Mouse (Mus musculus) liver, embryonic 14.5 days (tissue): ENCODE data around the gene Ankdd1b. TPM values are rescaled to one million over a fixed set of nuclear protein-coding genes. Genes with fewer than 3 reads are reported as not detected.
A peak's percentile ranks its signal among the peaks of the same experiment; 100 is the strongest.

Experiments used
- ATAC-seq: fragments of 200-750 bp; cut with Nextera tagmentation; 2 replicates; pipeline ENCODE4 v1.8.0; 2017; ENCODE audit warnings: moderate number of reproducible peaks, mild to moderate bottlenecking, moderate library complexity; ENCODE audit not compliant: insufficient read depth
- DNase-seq, 3 experiments: peaks; one replicate each; pipeline ENCODE4 v3.0.0-alpha.2; 2012 to 2013; ENCODE audit warnings: low read depth in 3 of 3, low spot score in 3 of 3
- H3K27ac ChIP-seq: fragments of 300-500 bp; sonication (generic); 2 replicates; pipeline ENCODE4 v1.5.1; 2014; ENCODE audit warnings: moderate library complexity, mild to moderate bottlenecking, control low read depth, inconsistent platforms
- H3K27me3 ChIP-seq: fragments of 300-500 bp; sonication (generic); 2 replicates; pipeline ENCODE4 v1.6.1; 2014; ENCODE audit warnings: mild to moderate bottlenecking, low read length, moderate library complexity; ENCODE audit not compliant: control insufficient read depth, insufficient read depth
- H3K36me3 ChIP-seq: fragments of 300-500 bp; sonication (generic); replicated peaks from 2 replicates; pipeline ENCODE4 v1.6.1; 2014; ENCODE audit warnings: low read depth; ENCODE audit not compliant: control insufficient read depth, insufficient read depth
- H3K4me1 ChIP-seq, 2 experiments: fragments of 200-500 bp in 1 of 2; fragments of 300-500 bp in 1 of 2; sonication (generic) in 1 of 2; replicated peaks; 2 replicates each; pipeline ENCODE4 v1.6.1; 2012 to 2014; ENCODE audit warnings: antibody characterized with exemption in 1 of 2, inconsistent platforms in 1 of 2, low read length in 1 of 2; ENCODE audit not compliant: control insufficient read depth in 2 of 2, insufficient read depth in 2 of 2
- H3K4me2 ChIP-seq: fragments of 300-500 bp; sonication (generic); 2 replicates; pipeline ENCODE4 v1.6.1; 2014; ENCODE audit warnings: low read depth, mild to moderate bottlenecking, control low read depth, moderate library complexity
- H3K4me3 ChIP-seq, 2 experiments: fragments of 200-500 bp in 1 of 2; fragments of 300-500 bp in 1 of 2; sonication (generic) in 1 of 2; 2 replicates each; pipeline ENCODE4 v1.5.1; 2012 to 2014; ENCODE audit warnings: low read depth in 2 of 2, low read length in 2 of 2, mild to moderate bottlenecking in 2 of 2, control low read depth in 1 of 2, inconsistent platforms in 1 of 2, moderate library complexity in 1 of 2; ENCODE audit not compliant: insufficient read depth in 1 of 2
- H3K9ac ChIP-seq: fragments of 300-500 bp; sonication (generic); replicated peaks from 2 replicates; pipeline ENCODE4 v1.6.1; 2014; ENCODE audit warnings: mild to moderate bottlenecking, control low read depth, moderate library complexity
- H3K9me3 ChIP-seq: fragments of 300-500 bp; sonication (generic); 2 replicates; pipeline ENCODE4 v1.6.1; 2016; ENCODE audit warnings: low read length, mixed read lengths; ENCODE audit not compliant: control insufficient read depth
- CTCF ChIP-seq: IDR thresholded peaks from 2 replicates; pipeline ENCODE4 v1.5.1; 2016; ENCODE audit warnings: antibody characterized with exemption, low read depth, control low read depth
- EP300 ChIP-seq: IDR thresholded peaks from 2 replicates; pipeline ENCODE4 v1.6.1; 2016; ENCODE audit warnings: antibody characterized with exemption, low read depth
- WGBS: fragments of 180-500 bp; shearing (Covaris S2); extraction: QIAGEN DNeasy Blood & Tissue Kit; methylation state at CpG from one replicate; pipeline ENCODE4 v1.1.7; 2014; ENCODE audit not compliant: insufficient replicate concordance; 5-methylcytosine and 5-hydroxymethylcytosine counted together
- polyA plus RNA-seq, 2 experiments: library from polyadenylated mRNA; depleted of rRNA in 1 of 2; stranded (reverse) in 1 of 2; unstranded in 1 of 2; fragments of >200 nt; fragmentation: Nextera tagmentation in 1 of 2; extraction: Ambion mirVana in 1 of 2; gene quantifications; 2 replicates each; pipeline versions ENCODE4 v1.2.1 to v1.2.3; 2012 to 2014

The Ankdd1b gene
- polyA plus RNA-seq, 2 experiments: 0.02 to 0.13 TPM

- Histone ChIP-seq H3K9ac (no peak overlapping the region), H3K36me3 (no peaks in the 10 kb centered on the region), H3K4me3 (no peak overlapping the region), H3K4me1 (peaks cover 0 to 28% of the 10 kb centered on the region in 2 experiments; a peak in 2 of 4 replicates), H3K4me2 (peak overlapping the region; percentile 19; the same call in 1 of the 2 replicates), H3K27me3 (no peaks in the 10 kb centered on the region), H3K27ac (no peak overlapping the region), H3K9me3 (no peaks in the 10 kb centered on the region)
- WGBS: 16% methylated on average over 11 of the region's 13 CpGs
- no peak for ATAC-seq
- TF ChIP-seq EP300: no peak
- peak; percentile 21; the same call in 1 of the 2 replicates for TF ChIP-seq CTCF
- DNase-seq: no peak
These were observed 35.2 kb downstream of the Ankdd1b start for GRCm38 (mm10) chr13:96435793-96436192.

- Histone ChIP-seq H3K9ac (no peak overlapping the region), H3K4me2 (no peak overlapping the region), H3K9me3 (no peaks in the 10 kb centered on the region), H3K4me3 (no peak overlapping the region), H3K36me3 (no peaks in the 10 kb centered on the region), H3K4me1 (peaks cover 0 to 28% of the 10 kb centered on the region in 2 experiments; a peak in 2 of 4 replicates), H3K27me3 (no peaks in the 10 kb centered on the region), H3K27ac (no peak overlapping the region)
- no peak for TF ChIP-seq CTCF
- TF ChIP-seq EP300: no peak
- 44% methylated on average over 5 of the region's 5 CpGs for WGBS
- ATAC-seq (no peak), DNase-seq (no peak)
These were observed 36.1 kb downstream of the Ankdd1b start for GRCm38 (mm10) chr13:96434899-96435331.

GRCm38 (mm10) chr13:96433648-96434190, 37.3 kb downstream of the Ankdd1b start:
- no peak overlapping the region for H3K4me3 ChIP-seq
- H3K27ac ChIP-seq: no peak overlapping the region
- 11% methylated on average over 11 of the region's 11 CpGs for WGBS
- no peak overlapping the region for H3K4me2 ChIP-seq
- peaks cover 0 to 28% of the 10 kb centered on the region in 2 experiments; a peak in 2 of 4 replicates for H3K4me1 ChIP-seq
- DNase-seq (no peak), ATAC-seq (peak; percentile 31; the same call in 1 of the 2 replicates)
- no peaks in the 10 kb centered on the region for H3K36me3 ChIP-seq
- H3K9me3 ChIP-seq: no peaks in the 10 kb centered on the region
- H3K27me3 ChIP-seq: no peaks in the 10 kb centered on the region
- no peak for TF ChIP-seq EP300
- TF ChIP-seq CTCF: no peak
- no peak overlapping the region for H3K9ac ChIP-seq

GRCm38 (mm10) chr13:96433041-96433440, 38.0 kb downstream of the Ankdd1b start:
- Histone ChIP-seq H3K4me1 (peaks cover 0 to 28% of the 10 kb centered on the region in 2 experiments; a peak in 2 of 4 replicates), H3K4me2 (no peak overlapping the region), H3K36me3 (no peaks in the 10 kb centered on the region), H3K4me3 (no peak overlapping the region), H3K9ac (no peak overlapping the region), H3K27me3 (no peaks in the 10 kb centered on the region), H3K9me3 (no peaks in the 10 kb centered on the region), H3K27ac (no peak overlapping the region)
- ATAC-seq (no peak), DNase-seq (no peak)
- no peak for TF ChIP-seq EP300
- no peak for TF ChIP-seq CTCF
- WGBS: 57% methylated on average over 6 of the region's 6 CpGs

GRCm38 (mm10) chr13:96432376-96432811, 38.6 kb downstream of the Ankdd1b start:
- DNase-seq (peak in 1 of 3 experiments; percentile 12), ATAC-seq (peak; percentile 34; the same call in 1 of the 2 replicates)
- peaks cover 0 to 28% of the 10 kb centered on the region in 2 experiments; a peak in 2 of 4 replicates for H3K4me1 ChIP-seq
- H3K9me3 ChIP-seq: no peaks in the 10 kb centered on the region
- H3K27me3 ChIP-seq: no peaks in the 10 kb centered on the region
- no peak overlapping the region for H3K9ac ChIP-seq
- no peak overlapping the region for H3K4me3 ChIP-seq
- H3K36me3 ChIP-seq: no peaks in the 10 kb centered on the region
- H3K4me2 ChIP-seq: no peak overlapping the region
- no peak overlapping the region for H3K27ac ChIP-seq
- no peak for TF ChIP-seq EP300
- no peak for TF ChIP-seq CTCF
- 45% methylated on average over 3 of the region's 3 CpGs for WGBS
